Mouse (Mus musculus): Measurements from ENCODE around the gene Slc25a44. TPM values are rescaled to one million over a fixed set of nuclear protein-coding genes. Genes with fewer than 3 reads are reported as not detected.
A peak's percentile ranks its signal among the peaks of the same experiment; 100 is the strongest.
"Not testable (repeated sequence)": the region's sequence is repeated elsewhere in the genome, so short reads cannot be mapped to it uniquely, and the experiment has no call there.

The Slc25a44 gene
- polyA plus RNA-seq, 1 experiment from 2014 or later, result 19.7 TPM

DNA sequence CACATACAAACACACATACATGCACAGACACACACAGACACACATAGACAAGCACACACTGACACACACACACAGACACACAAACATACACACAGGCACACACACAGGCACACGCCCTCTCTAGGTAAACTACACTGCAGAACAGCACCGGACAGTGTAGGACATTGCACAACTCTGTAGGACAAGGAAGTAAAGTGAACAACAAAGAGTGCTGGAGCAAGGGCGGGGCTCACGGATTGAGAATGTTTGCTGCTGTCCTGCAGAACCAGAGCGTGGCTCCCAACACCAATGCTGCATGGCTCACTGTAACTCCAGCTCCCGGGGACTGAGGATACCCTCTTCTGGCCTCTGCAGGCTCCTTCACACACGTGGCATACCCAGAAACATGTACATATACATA lies 17.9 kb upstream of the Slc25a44 start:
- Histone ChIP-seq H3K9me3 (ENCODE audit: control insufficient read depth, low read length) (no peaks in the 10 kb centered on the region), H3K27ac (ENCODE audit: low read depth) (no peak overlapping the region), H3K4me2 (ENCODE audit: low read length) (no peak overlapping the region)

DNA sequence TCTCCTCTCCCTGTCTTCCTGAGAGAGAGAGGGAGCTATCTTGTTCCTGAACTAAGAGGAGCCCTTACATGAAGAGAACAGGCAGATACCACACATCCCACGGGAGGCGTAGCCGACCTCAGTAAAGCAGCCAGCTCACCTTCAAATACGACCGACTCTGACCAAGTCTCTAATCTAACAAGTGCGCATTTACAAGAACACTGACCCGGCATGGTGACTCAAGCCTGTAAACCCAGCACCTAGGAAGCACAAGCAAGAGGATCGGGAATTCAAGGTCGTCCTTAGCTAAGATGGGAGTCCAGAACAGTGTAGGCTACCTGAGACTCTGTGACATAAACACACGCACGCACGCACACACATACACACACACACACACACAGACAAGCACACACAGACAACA lies 17.5 kb upstream of the Slc25a44 start:
- Histone ChIP-seq H3K27me3 (replicated peaks; ENCODE audit: control insufficient read depth, insufficient read depth, low read length) (no peaks in the 10 kb centered on the region), H3K4me3 (ENCODE audit: low read depth, low read length) (no peak overlapping the region), H3K27ac (ENCODE audit: low read depth) (no peak overlapping the region), H3K9me3 (ENCODE audit: control insufficient read depth, low read length) (no peaks in the 10 kb centered on the region), H3K4me1 (replicated peaks; ENCODE audit: control insufficient read depth, insufficient read depth, low read length) (no peaks in the 10 kb centered on the region; the same call in 1 of the 2 replicates), H3K4me2 (ENCODE audit: low read length) (no peak overlapping the region), H3K9ac (ENCODE audit: low read length) (no peak overlapping the region), H3K36me3 (ENCODE audit: control insufficient read depth, insufficient read depth, low read length) (no peaks in the 10 kb centered on the region)
- DNase-seq (ENCODE audit: low spot score) (no peak), ATAC-seq (replicated peaks; ENCODE audit: low FRiP score, low TSS enrichment, low read depth) (no peak)
- 74% methylated on average over 12 of the region's 12 CpGs for WGBS

More for the DNA sequence above, 17.9 kb upstream of the Slc25a44 start:
- 67% methylated on average over 7 of the region's 7 CpGs for WGBS
- Histone ChIP-seq H3K27me3 (replicated peaks; ENCODE audit: control insufficient read depth, insufficient read depth, low read length) (no peaks in the 10 kb centered on the region), H3K36me3 (ENCODE audit: control insufficient read depth, insufficient read depth, low read length) (no peaks in the 10 kb centered on the region), H3K4me1 (replicated peaks; ENCODE audit: control insufficient read depth, insufficient read depth, low read length) (peaks cover 3% of the 10 kb centered on the region), H3K4me3 (ENCODE audit: low read depth, low read length) (no peak overlapping the region), H3K9ac (ENCODE audit: low read length) (no peak overlapping the region)
- DNase-seq (ENCODE audit: low spot score), result no peak
- peak; percentile 36; the same call in 1 of the 2 replicates for ATAC-seq (replicated peaks; ENCODE audit: low FRiP score, low TSS enrichment, low read depth)

DNA sequence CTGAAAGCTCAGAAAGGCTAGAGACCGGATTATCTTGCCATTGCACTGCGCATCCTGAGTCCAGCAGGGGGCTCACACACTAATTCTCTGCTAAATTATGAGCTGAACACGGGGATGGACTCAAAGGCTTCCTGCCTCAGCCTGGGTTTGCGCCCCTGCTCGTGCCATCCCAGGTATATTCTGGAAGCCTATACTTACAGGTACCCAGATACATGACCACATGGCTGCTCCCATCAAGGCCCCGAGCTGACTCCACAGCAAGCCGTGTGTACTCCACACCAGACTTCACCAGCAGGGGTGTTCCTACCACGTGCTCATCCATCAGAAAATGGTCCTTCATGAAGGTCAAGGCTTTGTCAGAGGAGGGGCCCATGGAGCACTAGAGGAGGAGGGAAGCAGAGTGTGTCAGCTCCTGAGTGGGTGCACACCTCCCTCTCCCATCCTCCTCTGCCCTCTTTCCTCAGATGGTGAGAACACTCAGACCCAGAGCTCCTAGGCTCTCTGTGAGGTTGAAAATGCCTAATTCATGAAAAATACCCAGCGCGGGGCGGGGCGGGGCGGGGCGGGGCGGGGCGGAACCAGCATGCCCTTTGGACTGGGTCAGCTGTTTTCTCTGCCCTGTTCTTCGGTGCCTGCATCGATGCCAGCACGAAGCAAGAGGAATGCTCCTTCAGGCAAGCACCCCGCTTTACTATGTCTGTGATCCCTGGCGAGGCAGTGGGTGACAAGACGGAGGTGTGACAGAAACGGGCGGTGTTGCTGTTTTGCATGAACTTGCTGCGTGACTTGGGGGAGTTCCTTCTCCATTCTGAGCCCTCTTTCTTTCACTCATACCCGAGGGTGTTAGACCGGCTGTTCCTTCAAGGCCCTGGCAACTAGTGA lies 15.8 kb upstream of the Slc25a44 start:
- DNase-seq (ENCODE audit: low spot score), result peak; percentile 73
- ATAC-seq (replicated peaks; ENCODE audit: low FRiP score, low TSS enrichment, low read depth), result 0 out of 2 replicates have a peak, but pooled peaks have one; percentile 9
- Histone ChIP-seq H3K27ac (ENCODE audit: low read depth) (no peak overlapping the region), H3K4me3 (ENCODE audit: low read depth, low read length) (no peak overlapping the region), H3K4me1 (replicated peaks; ENCODE audit: control insufficient read depth, insufficient read depth, low read length) (peaks cover 6% of the 10 kb centered on the region; the same call in 1 of the 2 replicates), H3K36me3 (ENCODE audit: control insufficient read depth, insufficient read depth, low read length) (no peaks in the 10 kb centered on the region), H3K27me3 (replicated peaks; ENCODE audit: control insufficient read depth, insufficient read depth, low read length) (no peaks in the 10 kb centered on the region), H3K9ac (ENCODE audit: low read length) (no peak overlapping the region), H3K4me2 (ENCODE audit: low read length) (peak overlapping the region; percentile 26), H3K9me3 (ENCODE audit: control insufficient read depth, low read length) (no peaks in the 10 kb centered on the region)
- WGBS, result 22% methylated on average over 24 of the region's 27 CpGs

GRCm38 (mm10) chr3:88439582-88439981 lies 14.6 kb upstream of the Slc25a44 start:
- Histone ChIP-seq H3K4me2 (ENCODE audit: low read length) (no peak overlapping the region), H3K4me3 (ENCODE audit: low read depth, low read length) (no peak overlapping the region), H3K27me3 (replicated peaks; ENCODE audit: control insufficient read depth, insufficient read depth, low read length) (no peaks in the 10 kb centered on the region), H3K4me1 (replicated peaks; ENCODE audit: control insufficient read depth, insufficient read depth, low read length) (peaks cover 6% of the 10 kb centered on the region; the same call in 1 of the 2 replicates), H3K36me3 (ENCODE audit: control insufficient read depth, insufficient read depth, low read length) (no peaks in the 10 kb centered on the region), H3K27ac (ENCODE audit: low read depth) (no peak overlapping the region), H3K9ac (ENCODE audit: low read length) (no peak overlapping the region), H3K9me3 (ENCODE audit: control insufficient read depth, low read length) (no peaks in the 10 kb centered on the region)
- ATAC-seq (replicated peaks; ENCODE audit: low FRiP score, low TSS enrichment, low read depth), result no peak
- no peak for DNase-seq (ENCODE audit: low spot score)
- 64% methylated on average over 4 of the region's 4 CpGs for WGBS

DNA sequence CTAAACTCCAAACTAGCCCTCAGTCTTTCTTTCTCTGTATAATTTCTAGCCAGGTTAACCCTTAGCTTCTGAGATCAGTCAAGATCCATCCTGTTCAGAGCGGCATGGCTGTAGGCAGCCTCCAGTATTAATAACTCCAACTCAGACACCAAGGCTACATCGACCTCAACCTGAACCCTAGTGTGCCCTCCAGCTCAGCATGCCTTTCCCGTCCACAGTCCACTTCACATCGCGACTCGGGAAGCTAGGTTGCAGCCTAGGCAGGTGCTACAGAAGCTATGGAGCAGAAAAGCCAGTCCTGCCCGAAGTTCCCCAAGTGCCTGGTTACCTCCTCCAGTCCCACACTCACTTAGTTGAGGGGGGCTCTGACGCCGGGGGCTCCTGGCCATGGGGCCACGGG lies 12.5 kb upstream of the Slc25a44 start:
- 80% methylated on average over 10 of the region's 10 CpGs for WGBS
- no peaks in the 10 kb centered on the region for H3K9me3 ChIP-seq (ENCODE audit: control insufficient read depth, low read length)
- no peaks in the 10 kb centered on the region for H3K27me3 ChIP-seq (replicated peaks; ENCODE audit: control insufficient read depth, insufficient read depth, low read length)
- peak overlapping the region; percentile 55 for H3K4me2 ChIP-seq (ENCODE audit: low read length)
- no peak overlapping the region for H3K9ac ChIP-seq (ENCODE audit: low read length)
- peaks cover 6% of the 10 kb centered on the region; the same call in 1 of the 2 replicates for H3K4me1 ChIP-seq (replicated peaks; ENCODE audit: control insufficient read depth, insufficient read depth, low read length)
- H3K4me3 ChIP-seq (ENCODE audit: low read depth, low read length), result no peak overlapping the region
- no peak overlapping the region for H3K27ac ChIP-seq (ENCODE audit: low read depth)
- no peaks in the 10 kb centered on the region for H3K36me3 ChIP-seq (ENCODE audit: control insufficient read depth, insufficient read depth, low read length)
- ATAC-seq (replicated peaks; ENCODE audit: low FRiP score, low TSS enrichment, low read depth), result no peak
- DNase-seq (ENCODE audit: low spot score), result no peak

- Histone ChIP-seq H3K9ac (ENCODE audit: low read length) (peak overlapping the region; percentile 31; the same call in 1 of the 2 replicates), H3K4me3 (ENCODE audit: low read depth, low read length) (peak overlapping the region; percentile 27), H3K4me1 (replicated peaks; ENCODE audit: control insufficient read depth, insufficient read depth, low read length) (peaks cover 6% of the 10 kb centered on the region; the same call in 1 of the 2 replicates), H3K36me3 (ENCODE audit: control insufficient read depth, insufficient read depth, low read length) (no peaks in the 10 kb centered on the region), H3K27ac (ENCODE audit: low read depth) (no peak overlapping the region), H3K9me3 (ENCODE audit: control insufficient read depth, low read length) (no peaks in the 10 kb centered on the region), H3K27me3 (replicated peaks; ENCODE audit: control insufficient read depth, insufficient read depth, low read length) (no peaks in the 10 kb centered on the region), H3K4me2 (ENCODE audit: low read length) (peak overlapping the region; percentile 55)
- WGBS, result 8% methylated on average over 29 of the region's 29 CpGs
- peak; percentile 78 for DNase-seq (ENCODE audit: low spot score)
- ATAC-seq (replicated peaks; ENCODE audit: low FRiP score, low TSS enrichment, low read depth), result 0 out of 2 replicates have a peak, but pooled peaks have one; percentile 50
Observed at GRCm38 (mm10) chr3:88436395-88437201, 11.7 kb upstream of the Slc25a44 start.

DNA sequence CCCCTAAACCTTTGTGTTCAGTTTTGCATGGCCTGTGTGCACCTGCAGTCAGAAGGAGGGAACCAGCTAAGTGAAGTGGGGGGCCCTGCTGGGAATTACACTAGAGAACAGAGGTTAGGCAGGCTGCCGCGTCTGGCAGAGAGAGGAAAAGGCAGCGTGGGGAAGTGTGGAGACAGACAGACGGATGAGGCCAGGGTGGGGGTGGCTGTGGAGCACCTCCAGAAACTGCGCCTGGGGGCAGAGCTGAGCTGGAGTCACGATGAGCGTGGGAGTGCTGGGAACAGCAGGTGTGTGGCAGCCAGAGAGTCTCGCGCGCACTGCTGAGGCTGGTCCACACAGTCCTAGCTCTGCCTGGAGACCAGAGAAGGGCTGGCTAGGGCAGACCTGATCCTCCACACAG lies 10.6 kb upstream of the Slc25a44 start:
- no peak overlapping the region for H3K4me3 ChIP-seq (ENCODE audit: low read depth, low read length)
- no peak overlapping the region for H3K9ac ChIP-seq (ENCODE audit: low read length)
- H3K36me3 ChIP-seq (ENCODE audit: control insufficient read depth, insufficient read depth, low read length), result no peaks in the 10 kb centered on the region
- peaks cover 6% of the 10 kb centered on the region; the same call in 1 of the 2 replicates for H3K4me1 ChIP-seq (replicated peaks; ENCODE audit: control insufficient read depth, insufficient read depth, low read length)
- ATAC-seq (replicated peaks; ENCODE audit: low FRiP score, low TSS enrichment, low read depth), result no peak
- no peak for DNase-seq (ENCODE audit: low spot score)
- WGBS, result 63% methylated on average over 10 of the region's 10 CpGs
- H3K27me3 ChIP-seq (replicated peaks; ENCODE audit: control insufficient read depth, insufficient read depth, low read length), result no peaks in the 10 kb centered on the region
- H3K9me3 ChIP-seq (ENCODE audit: control insufficient read depth, low read length), result no peaks in the 10 kb centered on the region
- no peak overlapping the region for H3K4me2 ChIP-seq (ENCODE audit: low read length)
- H3K27ac ChIP-seq (ENCODE audit: low read depth), result no peak overlapping the region

- not testable (repeated sequence) for DNase-seq (ENCODE audit: low spot score); H3K4me1 ChIP-seq (replicated peaks; ENCODE audit: control insufficient read depth, insufficient read depth, low read length); H3K27me3 ChIP-seq (replicated peaks; ENCODE audit: control insufficient read depth, insufficient read depth, low read length); H3K36me3 ChIP-seq (ENCODE audit: control insufficient read depth, insufficient read depth, low read length); H3K4me2 ChIP-seq (ENCODE audit: low read length); H3K27ac ChIP-seq (ENCODE audit: low read depth); H3K9ac ChIP-seq (ENCODE audit: low read length); H3K4me3 ChIP-seq (ENCODE audit: low read depth, low read length); H3K9me3 ChIP-seq (ENCODE audit: control insufficient read depth, low read length); ATAC-seq (replicated peaks; ENCODE audit: low FRiP score, low TSS enrichment, low read depth)
- 74% methylated on average over 8 of the region's 8 CpGs for WGBS
Observed at GRCm38 (mm10) chr3:88428639-88429038, 3.7 kb upstream of the Slc25a44 start.

All from intestine, embryonic 14.5 days (tissue).